Mouse (Mus musculus) cerebellum, adult 2 months (tissue): ENCODE results near the gene Cby3. TPM values are rescaled to one million over a fixed set of nuclear protein-coding genes. Genes with fewer than 3 reads are reported as not detected.

Experiments used
- DNase-seq, 2 experiments: peaks; one replicate each; pipeline ENCODE4 v3.0.0; 2021
- H3K27ac ChIP-seq: fragments of 200-500 bp; 2 replicates; pipeline ENCODE4 v1.5.1; 2012; ENCODE audit warnings: low read length, control low read depth, inconsistent platforms; ENCODE audit not compliant: insufficient read depth
- H3K27me3 ChIP-seq: fragments of 200-500 bp; 2 replicates; pipeline ENCODE4 v1.6.1; 2012; ENCODE audit warnings: inconsistent platforms, mild to moderate bottlenecking, low read length, moderate library complexity; ENCODE audit not compliant: control insufficient read depth, insufficient read depth
- H3K4me1 ChIP-seq: fragments of 200-500 bp; 2 replicates; pipeline ENCODE4 v1.6.1; 2011; ENCODE audit warnings: low read length; ENCODE audit not compliant: control insufficient read depth, insufficient read depth
- H3K4me3 ChIP-seq: fragments of 200-500 bp; replicated peaks from 2 replicates; pipeline ENCODE3; 2011; ENCODE audit warnings: mild to moderate bottlenecking, low read depth, low read length, control low read depth; ENCODE audit not compliant: insufficient read depth
- CTCF ChIP-seq: fragments of 200-500 bp; IDR thresholded peaks from 2 replicates; pipeline ENCODE4 v1.5.1; 2011; ENCODE audit warnings: low read depth, mild to moderate bottlenecking, control low read depth, low read length, moderate library complexity, borderline replicate concordance; ENCODE audit not compliant: insufficient read depth
- POLR2A ChIP-seq: fragments of 200-500 bp; IDR thresholded peaks from 2 replicates; pipeline ENCODE4 v1.6.1; 2011; ENCODE audit warnings: low read length, control low read depth, borderline replicate concordance; ENCODE audit not compliant: insufficient read depth
- WGBS: fragments of 180-500 bp; shearing (Covaris S2); methylation state at CpG from one replicate; pipeline ENCODE4 v1.1.7; 2018; 5-methylcytosine and 5-hydroxymethylcytosine counted together
- polyA plus RNA-seq: library from polyadenylated mRNA; depleted of rRNA; stranded (reverse); fragments of >200 nt; gene quantifications from 2 replicates; pipeline ENCODE4 v1.2.3, GENCODE M21; 2012

Gene Cby3
- polyA plus RNA-seq, 1 experiment, result 0.34 TPM

DNA sequence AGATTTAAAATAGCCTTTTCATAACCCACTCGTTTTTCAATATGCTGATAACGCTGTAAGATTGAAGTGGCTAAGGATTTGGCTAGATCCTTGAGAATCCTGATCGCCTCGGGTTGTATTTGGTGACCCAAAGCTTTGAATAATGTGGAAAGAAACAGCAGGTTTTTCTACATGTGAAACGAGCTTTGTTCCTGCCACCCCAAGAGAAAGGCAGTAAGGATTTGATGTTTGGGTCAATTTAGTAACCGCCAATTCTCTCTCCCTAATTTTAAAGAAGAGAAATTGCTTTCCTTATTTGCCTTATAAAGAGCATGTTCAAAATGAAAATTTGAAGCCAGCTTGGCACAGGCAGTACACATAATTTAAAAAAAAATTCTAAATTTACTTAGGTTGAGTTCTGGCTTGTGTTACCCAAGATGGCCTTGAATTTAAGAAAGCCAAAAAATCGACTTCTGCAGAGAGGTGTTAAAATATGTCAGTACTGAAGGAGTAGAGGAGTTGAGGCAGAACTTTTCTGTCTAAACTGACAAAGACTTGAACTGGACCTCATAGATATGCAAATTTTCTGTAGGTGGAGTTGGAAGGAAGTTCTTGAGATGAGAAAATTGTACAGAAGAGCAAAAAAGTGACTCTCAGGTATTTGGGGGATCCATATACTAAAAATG is 27.8 kb upstream of the Cby3 start:
- H3K4me3 ChIP-seq, result peak overlapping the region; percentile 85

DNA sequence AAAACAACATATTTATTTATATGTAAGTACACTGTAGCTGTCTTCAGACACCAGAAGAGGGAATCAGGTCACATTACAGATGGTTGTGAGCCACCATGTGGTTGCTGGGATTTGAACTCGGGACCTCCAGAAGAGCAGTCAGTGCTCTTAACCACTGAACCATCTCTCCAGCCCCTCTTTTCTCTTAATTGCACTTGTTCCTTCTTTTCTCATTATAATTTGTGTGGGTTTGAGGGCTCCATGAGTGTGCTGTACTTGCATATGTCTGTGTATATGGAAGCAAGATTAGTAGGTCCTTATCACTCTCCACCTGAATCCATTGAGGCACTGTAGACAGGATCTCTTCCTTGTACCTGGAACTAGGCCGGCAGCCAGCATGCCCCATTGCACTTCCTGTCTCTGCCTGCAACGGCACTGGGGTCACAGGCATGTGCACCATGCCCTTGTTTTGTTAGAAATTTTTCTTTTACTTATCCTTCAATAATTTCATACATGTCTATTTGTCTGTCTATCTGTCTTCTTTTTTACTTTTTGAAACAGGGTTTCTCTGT is 26.1 kb upstream of the Cby3 start:
- no peaks in the 10 kb centered on the region for H3K27me3 ChIP-seq
- DNase-seq, result no peak
- 87% methylated on average over 3 of the region's 3 CpGs for WGBS

More for the DNA sequence above, 27.8 kb upstream of the Cby3 start:
- no peak for TF ChIP-seq POLR2A
- TF ChIP-seq CTCF, result no peak
- DNase-seq, result no peak
- no peaks in the 10 kb centered on the region; the same call in 1 of the 2 replicates for H3K4me1 ChIP-seq
- peak overlapping the region; percentile 70; the same call in 1 of the 2 replicates for H3K27ac ChIP-seq
- H3K27me3 ChIP-seq, result no peaks in the 10 kb centered on the region
- 2% methylated on average over 7 of the region's 7 CpGs for WGBS

DNA sequence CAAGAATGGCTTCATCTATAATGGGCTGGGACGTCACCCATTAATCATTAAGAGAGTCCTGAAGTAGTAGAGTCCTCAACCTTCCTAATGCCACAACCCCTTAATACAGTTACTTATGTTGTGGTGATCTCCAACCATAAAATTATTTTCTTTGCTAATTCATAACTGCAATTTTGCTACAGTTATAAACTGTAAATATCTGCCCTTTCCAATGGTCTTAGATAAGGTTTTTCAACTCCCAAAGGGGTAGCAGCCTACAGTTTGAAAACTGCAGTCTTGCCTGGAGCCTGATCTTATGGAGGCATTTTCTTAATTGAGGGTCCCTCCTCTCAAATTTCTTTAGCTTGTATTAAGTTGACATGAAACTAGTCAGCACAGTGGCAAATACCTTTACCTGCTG is 24.9 kb upstream of the Cby3 start:
- Histone ChIP-seq H3K4me1 (no peaks in the 10 kb centered on the region; the same call in 1 of the 2 replicates), H3K4me3 (no peak overlapping the region), H3K27ac (no peak overlapping the region), H3K27me3 (no peaks in the 10 kb centered on the region)
- WGBS, result 100% methylated on average over 1 of the region's 1 CpGs
- DNase-seq, result no peak
- no peak for TF ChIP-seq POLR2A

More for the DNA sequence above, 26.1 kb upstream of the Cby3 start:
- H3K4me1 ChIP-seq, result no peaks in the 10 kb centered on the region; the same call in 1 of the 2 replicates
- TF ChIP-seq POLR2A (no peak), CTCF (no peak)
- H3K27ac ChIP-seq, result no peak overlapping the region
- no peak overlapping the region for H3K4me3 ChIP-seq

DNA sequence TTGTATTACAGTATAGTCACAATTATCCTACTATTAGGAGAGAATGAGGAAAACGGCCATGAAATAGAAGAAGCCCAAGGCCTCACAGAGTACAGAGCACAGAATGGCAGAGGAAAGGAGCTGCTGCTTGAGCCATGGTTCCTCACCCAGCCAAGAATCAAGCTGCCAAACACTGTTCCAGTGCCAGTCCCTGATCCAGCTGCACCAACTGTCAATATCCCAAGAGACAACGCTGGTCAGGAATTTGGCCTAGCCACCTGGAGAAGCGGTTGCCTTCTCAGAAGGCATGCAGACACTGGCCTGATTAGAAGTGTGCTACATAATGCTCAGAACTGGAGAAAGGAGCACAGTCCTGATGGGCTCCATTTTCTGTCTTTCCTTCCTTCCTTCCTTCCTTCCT is 21.1 kb upstream of the Cby3 start:
- H3K27me3 ChIP-seq, result no peaks in the 10 kb centered on the region
- DNase-seq, result no peak
- no peak overlapping the region for H3K27ac ChIP-seq
- no peak for TF ChIP-seq POLR2A
- TF ChIP-seq CTCF, result no peak
- WGBS, result 31% methylated on average over 3 of the region's 3 CpGs
- H3K4me1 ChIP-seq, result no peaks in the 10 kb centered on the region
- H3K4me3 ChIP-seq, result no peak overlapping the region

DNA sequence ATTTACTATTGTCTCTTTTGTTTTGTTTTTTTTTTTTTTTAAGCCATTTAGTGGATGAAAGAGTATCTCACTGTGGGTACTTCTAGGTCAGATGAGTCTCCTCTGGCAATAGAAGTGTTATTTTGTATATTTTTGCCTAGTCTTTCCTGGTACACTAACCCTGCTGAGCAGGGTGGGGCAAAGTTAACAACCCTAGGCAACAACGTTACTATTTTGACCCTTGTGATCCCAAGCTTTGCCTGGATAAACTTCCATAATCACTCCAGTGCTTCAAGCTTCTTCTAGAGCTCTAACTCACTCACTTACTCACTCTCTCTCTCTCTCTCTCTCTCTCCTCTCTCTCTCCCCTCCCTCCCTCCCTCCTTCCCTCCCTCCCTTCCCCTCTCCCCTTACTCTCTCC is 18.1 kb upstream of the Cby3 start:
- 36% methylated on average over 1 of the region's 1 CpGs for WGBS
- Histone ChIP-seq H3K27me3 (no peaks in the 10 kb centered on the region), H3K4me3 (no peak overlapping the region), H3K4me1 (no peaks in the 10 kb centered on the region), H3K27ac (no peak overlapping the region)
- TF ChIP-seq CTCF, result no peak
- no peak for TF ChIP-seq POLR2A
- no peak for DNase-seq

DNA sequence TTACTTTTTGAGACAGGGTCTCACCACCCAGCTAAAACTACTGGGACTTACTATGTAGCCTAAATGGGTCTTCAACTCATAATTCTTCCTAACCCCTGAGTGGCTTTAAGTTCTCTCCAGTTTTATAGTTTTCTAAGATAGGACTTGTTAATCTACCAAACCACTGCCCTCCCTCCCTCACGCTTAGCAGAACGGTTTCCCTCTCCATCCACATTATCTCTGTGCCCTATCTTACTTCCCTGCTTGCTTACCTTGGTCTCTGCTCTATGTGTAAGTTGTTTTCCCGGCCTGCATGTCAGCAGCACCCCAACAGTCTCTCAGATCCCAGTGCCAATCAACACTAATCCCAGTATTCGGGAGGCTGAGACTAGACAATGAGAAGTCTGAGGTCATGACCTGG is 17.4 kb upstream of the Cby3 start:
- WGBS, result 71% methylated on average over 4 of the region's 4 CpGs
- H3K27me3 ChIP-seq, result no peaks in the 10 kb centered on the region
- H3K4me3 ChIP-seq, result no peak overlapping the region
- H3K4me1 ChIP-seq, result no peaks in the 10 kb centered on the region
- no peak overlapping the region for H3K27ac ChIP-seq
- no peak for DNase-seq
- TF ChIP-seq POLR2A (no peak), CTCF (no peak)

DNA sequence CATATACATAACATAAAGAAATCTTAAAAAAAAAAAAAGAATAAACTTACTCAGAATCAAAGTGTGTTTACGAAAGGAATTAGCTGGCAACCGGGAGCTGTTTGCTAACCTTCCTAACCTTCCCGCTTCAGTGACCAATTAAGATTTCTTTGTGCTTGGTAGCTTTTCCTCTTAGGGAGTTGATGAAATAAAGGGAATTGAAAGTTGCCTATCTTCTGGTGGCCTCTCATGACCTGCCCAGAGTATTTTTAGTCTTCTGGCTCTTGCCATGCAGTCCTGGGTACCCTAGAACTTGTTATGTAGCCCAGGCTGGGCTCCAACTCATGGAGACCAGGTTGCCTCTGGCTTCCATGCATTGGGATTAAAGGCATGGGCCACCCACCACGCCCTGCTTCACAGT is 8.8 kb upstream of the Cby3 start:
- H3K4me3 ChIP-seq, result no peak overlapping the region
- no peaks in the 10 kb centered on the region for H3K4me1 ChIP-seq
- TF ChIP-seq CTCF, result no peak
- TF ChIP-seq POLR2A, result no peak
- H3K27me3 ChIP-seq, result no peaks in the 10 kb centered on the region
- no peak for DNase-seq
- no peak overlapping the region for H3K27ac ChIP-seq
- WGBS, result 81% methylated on average over 4 of the region's 4 CpGs
